Mouse (Mus musculus): ENCODE data around the gene Erich4.

DNA sequence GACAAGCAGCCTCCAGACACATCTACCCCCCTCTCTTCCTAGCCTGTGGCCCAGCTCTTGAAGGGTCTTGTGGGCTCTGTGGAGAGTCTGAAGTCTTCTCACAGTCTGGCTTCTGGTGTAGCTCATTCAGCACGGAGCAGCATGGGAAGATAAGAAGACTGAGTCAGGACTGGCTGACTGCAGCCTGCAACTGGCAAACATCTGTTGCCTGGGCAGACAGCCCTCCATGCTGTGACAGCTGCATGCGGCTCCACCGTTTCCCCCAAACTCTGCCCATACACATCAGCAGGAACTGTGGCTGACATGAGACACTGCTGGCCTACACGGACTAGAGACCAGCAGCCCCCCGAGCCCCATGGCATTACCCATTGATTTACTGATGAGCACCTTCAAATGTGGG, 9.2 kb upstream of the Erich4 start:
- TF ChIP-seq POLR2A (IDR thresholded peaks at IDR 0.05; ENCODE audit: low read depth, low read length) = no peak
- TF ChIP-seq CTCF (IDR thresholded peaks at IDR 0.05; ENCODE audit: borderline replicate concordance, insufficient read depth, low read length) = no peak

Data from embryonic fibroblast, embryonic 13.5 days (primary cell).